Mouse (Mus musculus): ENCODE results near the gene Nnmt. TPM values are rescaled to one million over a fixed set of nuclear protein-coding genes. Genes with fewer than 3 reads are reported as not detected.

The Nnmt gene
- polyA plus RNA-seq, 1 experiment from 2014 or later, result 7.3 TPM

- H3K4me2 ChIP-seq (ENCODE audit: low read depth, low read length), result no peak overlapping the region
- H3K36me3 ChIP-seq (ENCODE audit: control insufficient read depth, insufficient read depth), result no peaks in the 10 kb centered on the region
- no peak overlapping the region for H3K9ac ChIP-seq (ENCODE audit: low read length)
- H3K27ac ChIP-seq (ENCODE audit: low read length), result no peak overlapping the region
- peaks cover 3% of the 10 kb centered on the region; the same call in 1 of the 2 replicates for H3K4me1 ChIP-seq (ENCODE audit: control insufficient read depth, insufficient read depth, low read length)
- no peaks in the 10 kb centered on the region for H3K9me3 ChIP-seq (replicated peaks; ENCODE audit: control insufficient read depth, low read length)
- WGBS, result 73% methylated on average over 5 of the region's 5 CpGs
- H3K27me3 ChIP-seq (ENCODE audit: control insufficient read depth, insufficient read depth, low read length), result no peaks in the 10 kb centered on the region
- no peak for ATAC-seq (replicated peaks; ENCODE audit: extremely low read depth, insufficient read depth, low FRiP score)
- no peak overlapping the region for H3K4me3 ChIP-seq (ENCODE audit: low read length)
These were observed 7.6 kb upstream of the Nnmt start for GRCm38 (mm10) chr9:48612542-48612941.

- no peak overlapping the region for H3K9ac ChIP-seq (ENCODE audit: low read length)
- H3K27ac ChIP-seq (ENCODE audit: low read length), result no peak overlapping the region
- no peak overlapping the region for H3K4me3 ChIP-seq (ENCODE audit: low read length)
- WGBS, result 15% methylated on average over 1 of the region's 1 CpGs
- H3K27me3 ChIP-seq (ENCODE audit: control insufficient read depth, insufficient read depth, low read length), result no peaks in the 10 kb centered on the region
- ATAC-seq (replicated peaks; ENCODE audit: extremely low read depth, insufficient read depth, low FRiP score), result no peak
- H3K36me3 ChIP-seq (ENCODE audit: control insufficient read depth, insufficient read depth), result no peaks in the 10 kb centered on the region
- H3K9me3 ChIP-seq (replicated peaks; ENCODE audit: control insufficient read depth, low read length), result no peaks in the 10 kb centered on the region
- H3K4me2 ChIP-seq (ENCODE audit: low read depth, low read length), result no peak overlapping the region
- H3K4me1 ChIP-seq (ENCODE audit: control insufficient read depth, insufficient read depth, low read length), result no peaks in the 10 kb centered on the region
These were observed 6.1 kb upstream of the Nnmt start for GRCm38 (mm10) chr9:48611032-48611431.

- Histone ChIP-seq H3K4me2 (ENCODE audit: low read depth, low read length) (no peak overlapping the region), H3K4me3 (ENCODE audit: low read length) (no peak overlapping the region), H3K9ac (ENCODE audit: low read length) (no peak overlapping the region), H3K27ac (ENCODE audit: low read length) (no peak overlapping the region), H3K4me1 (ENCODE audit: control insufficient read depth, insufficient read depth, low read length) (no peaks in the 10 kb centered on the region), H3K36me3 (ENCODE audit: control insufficient read depth, insufficient read depth) (no peaks in the 10 kb centered on the region), H3K9me3 (replicated peaks; ENCODE audit: control insufficient read depth, low read length) (no peaks in the 10 kb centered on the region), H3K27me3 (ENCODE audit: control insufficient read depth, insufficient read depth, low read length) (no peaks in the 10 kb centered on the region)
- ATAC-seq (replicated peaks; ENCODE audit: extremely low read depth, insufficient read depth, low FRiP score), result no peak
- WGBS, result 61% methylated on average over 4 of the region's 4 CpGs
These were observed 4.8 kb upstream of the Nnmt start for GRCm38 (mm10) chr9:48609734-48610133.

- Histone ChIP-seq H3K4me1 (ENCODE audit: control insufficient read depth, insufficient read depth, low read length) (no peaks in the 10 kb centered on the region), H3K4me3 (ENCODE audit: low read length) (no peak overlapping the region), H3K36me3 (ENCODE audit: control insufficient read depth, insufficient read depth) (no peaks in the 10 kb centered on the region), H3K27ac (ENCODE audit: low read length) (no peak overlapping the region), H3K27me3 (ENCODE audit: control insufficient read depth, insufficient read depth, low read length) (no peaks in the 10 kb centered on the region), H3K9me3 (replicated peaks; ENCODE audit: control insufficient read depth, low read length) (no peaks in the 10 kb centered on the region), H3K9ac (ENCODE audit: low read length) (no peak overlapping the region), H3K4me2 (ENCODE audit: low read depth, low read length) (no peak overlapping the region)
- WGBS, result 76% methylated on average over 7 of the region's 7 CpGs
- no peak for ATAC-seq (replicated peaks; ENCODE audit: extremely low read depth, insufficient read depth, low FRiP score)
These were observed 2.5 kb upstream of the Nnmt start for GRCm38 (mm10) chr9:48607417-48607816.

- Histone ChIP-seq H3K4me2 (ENCODE audit: low read depth, low read length) (no peak overlapping the region), H3K9ac (ENCODE audit: low read length) (no peak overlapping the region), H3K4me1 (ENCODE audit: control insufficient read depth, insufficient read depth, low read length) (no peaks in the 10 kb centered on the region), H3K27me3 (ENCODE audit: control insufficient read depth, insufficient read depth, low read length) (no peaks in the 10 kb centered on the region), H3K36me3 (ENCODE audit: control insufficient read depth, insufficient read depth) (no peaks in the 10 kb centered on the region), H3K4me3 (ENCODE audit: low read length) (no peak overlapping the region), H3K9me3 (replicated peaks; ENCODE audit: control insufficient read depth, low read length) (no peaks in the 10 kb centered on the region), H3K27ac (ENCODE audit: low read length) (no peak overlapping the region)
- 77% methylated on average over 7 of the region's 7 CpGs for WGBS
- no peak for ATAC-seq (replicated peaks; ENCODE audit: extremely low read depth, insufficient read depth, low FRiP score)
These were observed 1.2 kb upstream of the Nnmt start for GRCm38 (mm10) chr9:48606171-48606570.

- no peaks in the 10 kb centered on the region for H3K27me3 ChIP-seq (ENCODE audit: control insufficient read depth, insufficient read depth, low read length)
- H3K9ac ChIP-seq (ENCODE audit: low read length), result no peak overlapping the region
- no peaks in the 10 kb centered on the region for H3K9me3 ChIP-seq (replicated peaks; ENCODE audit: control insufficient read depth, low read length)
- H3K27ac ChIP-seq (ENCODE audit: low read length), result peak overlapping the region; percentile 46
- H3K4me1 ChIP-seq (ENCODE audit: control insufficient read depth, insufficient read depth, low read length), result no peaks in the 10 kb centered on the region
- ATAC-seq (replicated peaks; ENCODE audit: extremely low read depth, insufficient read depth, low FRiP score), result no peak
- H3K4me2 ChIP-seq (ENCODE audit: low read depth, low read length), result no peak overlapping the region
- no peak overlapping the region for H3K4me3 ChIP-seq (ENCODE audit: low read length)
- WGBS, result 84% methylated on average over 5 of the region's 5 CpGs
- H3K36me3 ChIP-seq (ENCODE audit: control insufficient read depth, insufficient read depth), result no peaks in the 10 kb centered on the region
These were observed 744 bp upstream of the Nnmt start for GRCm38 (mm10) chr9:48605697-48606096.

- Histone ChIP-seq H3K9ac (ENCODE audit: low read length) (no peak overlapping the region), H3K4me3 (ENCODE audit: low read length) (no peak overlapping the region), H3K27ac (ENCODE audit: low read length) (no peak overlapping the region), H3K9me3 (replicated peaks; ENCODE audit: control insufficient read depth, low read length) (no peaks in the 10 kb centered on the region), H3K4me1 (ENCODE audit: control insufficient read depth, insufficient read depth, low read length) (no peaks in the 10 kb centered on the region), H3K27me3 (ENCODE audit: control insufficient read depth, insufficient read depth, low read length) (no peaks in the 10 kb centered on the region), H3K36me3 (ENCODE audit: control insufficient read depth, insufficient read depth) (no peaks in the 10 kb centered on the region), H3K4me2 (ENCODE audit: low read depth, low read length) (no peak overlapping the region)
- no peak for ATAC-seq (replicated peaks; ENCODE audit: extremely low read depth, insufficient read depth, low FRiP score)
- 62% methylated on average over 1 of the region's 1 CpGs for WGBS
These were observed 727 bp downstream of the Nnmt start for GRCm38 (mm10) chr9:48604226-48604625.

- Histone ChIP-seq H3K36me3 (ENCODE audit: control insufficient read depth, insufficient read depth) (no peaks in the 10 kb centered on the region), H3K4me1 (ENCODE audit: control insufficient read depth, insufficient read depth, low read length) (no peaks in the 10 kb centered on the region), H3K27me3 (ENCODE audit: control insufficient read depth, insufficient read depth, low read length) (no peaks in the 10 kb centered on the region), H3K9me3 (replicated peaks; ENCODE audit: control insufficient read depth, low read length) (no peaks in the 10 kb centered on the region), H3K27ac (ENCODE audit: low read length) (no peak overlapping the region), H3K4me3 (ENCODE audit: low read length) (no peak overlapping the region), H3K4me2 (ENCODE audit: low read depth, low read length) (no peak overlapping the region), H3K9ac (ENCODE audit: low read length) (no peak overlapping the region)
- 50% methylated on average over 9 of the region's 9 CpGs for WGBS
- ATAC-seq (replicated peaks; ENCODE audit: extremely low read depth, insufficient read depth, low FRiP score), result no peak
These were observed 4.1 kb downstream of the Nnmt start for GRCm38 (mm10) chr9:48600881-48601280.

GRCm38 (mm10) chr9:48600066-48600465 is 4.9 kb downstream of the Nnmt start:
- Histone ChIP-seq H3K4me2 (ENCODE audit: low read depth, low read length) (no peak overlapping the region), H3K4me3 (ENCODE audit: low read length) (no peak overlapping the region), H3K27me3 (ENCODE audit: control insufficient read depth, insufficient read depth, low read length) (peaks cover 3% of the 10 kb centered on the region; the same call in 1 of the 2 replicates), H3K36me3 (ENCODE audit: control insufficient read depth, insufficient read depth) (no peaks in the 10 kb centered on the region), H3K4me1 (ENCODE audit: control insufficient read depth, insufficient read depth, low read length) (no peaks in the 10 kb centered on the region), H3K9ac (ENCODE audit: low read length) (no peak overlapping the region), H3K9me3 (replicated peaks; ENCODE audit: control insufficient read depth, low read length) (no peaks in the 10 kb centered on the region), H3K27ac (ENCODE audit: low read length) (no peak overlapping the region)
- no peak for ATAC-seq (replicated peaks; ENCODE audit: extremely low read depth, insufficient read depth, low FRiP score)
- 55% methylated on average over 2 of the region's 2 CpGs for WGBS

GRCm38 (mm10) chr9:48597494-48597893 is 7.5 kb downstream of the Nnmt start:
- Histone ChIP-seq H3K27ac (ENCODE audit: low read length) (no peak overlapping the region), H3K4me1 (ENCODE audit: control insufficient read depth, insufficient read depth, low read length) (no peaks in the 10 kb centered on the region), H3K9ac (ENCODE audit: low read length) (no peak overlapping the region), H3K27me3 (ENCODE audit: control insufficient read depth, insufficient read depth, low read length) (peaks cover 3% of the 10 kb centered on the region; the same call in 1 of the 2 replicates), H3K36me3 (ENCODE audit: control insufficient read depth, insufficient read depth) (no peaks in the 10 kb centered on the region), H3K4me3 (ENCODE audit: low read length) (no peak overlapping the region), H3K4me2 (ENCODE audit: low read depth, low read length) (no peak overlapping the region), H3K9me3 (replicated peaks; ENCODE audit: control insufficient read depth, low read length) (no peaks in the 10 kb centered on the region)
- 74% methylated on average over 5 of the region's 5 CpGs for WGBS
- ATAC-seq (replicated peaks; ENCODE audit: extremely low read depth, insufficient read depth, low FRiP score), result no peak
